Mouse (Mus musculus): Measurements from ENCODE around the gene Sec14l1. TPM values are rescaled to one million over a fixed set of nuclear protein-coding genes. Genes with fewer than 3 reads are reported as not detected.
A peak's percentile ranks its signal among the peaks of the same experiment; 100 is the strongest.

Sec14l1 gene
- polyA plus RNA-seq, 1 experiment, result 49.1 TPM

DNA sequence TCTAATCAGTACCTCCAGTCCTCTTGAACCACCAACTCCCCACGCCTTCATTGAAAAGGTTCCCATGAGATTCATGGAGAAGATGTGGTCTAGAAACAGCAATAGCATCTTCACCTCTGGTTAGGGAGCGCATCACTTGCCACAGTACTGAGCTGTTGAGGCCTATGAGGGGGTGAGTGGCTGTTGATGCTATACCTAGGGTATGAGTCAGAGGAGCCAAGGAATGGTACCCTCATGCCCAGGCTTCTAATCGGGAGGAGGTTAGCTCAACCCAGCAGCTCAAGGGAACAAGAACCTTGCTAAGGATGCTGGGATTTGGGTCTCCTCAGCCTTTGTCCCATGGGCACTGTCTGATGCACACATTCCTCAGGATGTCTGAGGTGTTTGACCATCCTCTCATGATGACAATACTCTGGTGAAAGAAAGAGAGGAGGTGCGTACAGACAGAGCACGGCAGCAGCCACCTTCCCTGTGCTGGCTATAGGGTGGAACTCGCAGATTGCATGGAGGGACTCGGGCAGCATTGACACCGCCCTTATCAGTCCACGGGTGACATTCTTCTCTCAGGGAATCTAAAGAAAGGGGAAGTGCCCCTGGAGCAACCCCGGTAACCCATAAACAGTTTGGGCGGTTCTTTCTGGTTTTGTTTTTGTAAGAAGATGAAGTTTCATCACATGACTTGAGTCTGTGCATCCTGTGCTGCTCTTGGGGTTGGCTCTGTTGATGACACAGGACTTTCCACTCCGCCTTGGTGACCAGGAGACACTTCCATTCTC lies 5.6 kb upstream of the Sec14l1 start:
- 67% methylated on average over 12 of the region's 12 CpGs for WGBS
- Histone ChIP-seq H3K27ac (ENCODE audit: insufficient read depth, low read depth, low read length) (peak overlapping the region; percentile 66), H3K36me3 (ENCODE audit: control insufficient read depth, insufficient read depth, low read length) (no peaks in the 10 kb centered on the region)

GRCm38 (mm10) chr11:117111967-117112648 lies 2.9 kb upstream of the Sec14l1 start:
- H3K4me1 ChIP-seq (ENCODE audit: control insufficient read depth, insufficient read depth, low read length), result peaks cover 11% of the 10 kb centered on the region
- DNase-seq, result no peak
- no peak overlapping the region for H3K4me3 ChIP-seq (ENCODE audit: insufficient read depth, low read depth, low read length)
- no peak overlapping the region for H3K27ac ChIP-seq (ENCODE audit: insufficient read depth, low read depth, low read length)
- no peaks in the 10 kb centered on the region for H3K27me3 ChIP-seq (replicated peaks; ENCODE audit: control insufficient read depth, insufficient read depth, low read length)
- WGBS, result 89% methylated on average over 11 of the region's 11 CpGs
- H3K36me3 ChIP-seq (ENCODE audit: control insufficient read depth, insufficient read depth, low read length), result no peaks in the 10 kb centered on the region
- TF ChIP-seq CTCF (conservative IDR thresholded peaks at IDR 0.05; ENCODE audit: insufficient read depth, insufficient read length, low read depth, low read length) (no peak), POLR2A (IDR thresholded peaks at IDR 0.05; ENCODE audit: low read depth, low read length) (no peak)

More for the DNA sequence above, 5.6 kb upstream of the Sec14l1 start:
- peaks cover 11% of the 10 kb centered on the region for H3K4me1 ChIP-seq (ENCODE audit: control insufficient read depth, insufficient read depth, low read length)
- no peaks in the 10 kb centered on the region for H3K27me3 ChIP-seq (replicated peaks; ENCODE audit: control insufficient read depth, insufficient read depth, low read length)
- TF ChIP-seq CTCF (conservative IDR thresholded peaks at IDR 0.05; ENCODE audit: insufficient read depth, insufficient read length, low read depth, low read length), result no peak
- no peak for TF ChIP-seq POLR2A (IDR thresholded peaks at IDR 0.05; ENCODE audit: low read depth, low read length)
- no peak overlapping the region for H3K4me3 ChIP-seq (ENCODE audit: insufficient read depth, low read depth, low read length)
- no peak for DNase-seq

DNA sequence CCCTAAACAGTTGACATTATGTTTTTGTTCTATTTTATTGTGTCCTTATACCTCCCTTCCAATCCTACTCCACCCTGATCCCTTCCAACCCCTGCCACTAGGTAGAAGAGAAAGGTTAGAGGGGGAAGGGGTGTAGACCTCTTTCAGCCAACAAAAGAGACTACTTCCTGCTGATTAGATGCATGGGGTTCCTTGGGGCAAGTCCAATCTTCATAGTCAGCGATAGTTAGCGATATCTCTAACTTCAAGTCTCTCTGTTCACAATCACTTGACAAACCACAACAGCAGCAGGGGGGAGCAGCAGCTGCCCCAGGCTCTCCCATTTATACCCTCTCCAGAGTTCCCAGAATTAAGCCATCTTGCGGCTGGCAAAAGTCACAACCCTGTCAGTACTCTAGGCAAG lies 2.3 kb upstream of the Sec14l1 start:
- 74% methylated on average over 3 of the region's 3 CpGs for WGBS
- Histone ChIP-seq H3K27ac (ENCODE audit: insufficient read depth, low read depth, low read length) (no peak overlapping the region), H3K4me1 (ENCODE audit: control insufficient read depth, insufficient read depth, low read length) (peaks cover 11% of the 10 kb centered on the region), H3K27me3 (replicated peaks; ENCODE audit: control insufficient read depth, insufficient read depth, low read length) (no peaks in the 10 kb centered on the region), H3K4me3 (ENCODE audit: insufficient read depth, low read depth, low read length) (no peak overlapping the region), H3K36me3 (ENCODE audit: control insufficient read depth, insufficient read depth, low read length) (no peaks in the 10 kb centered on the region)
- DNase-seq, result no peak
- no peak for TF ChIP-seq POLR2A (IDR thresholded peaks at IDR 0.05; ENCODE audit: low read depth, low read length)
- no peak for TF ChIP-seq CTCF (conservative IDR thresholded peaks at IDR 0.05; ENCODE audit: insufficient read depth, insufficient read length, low read depth, low read length)

- no peak for DNase-seq
- WGBS, result 91% methylated on average over 5 of the region's 5 CpGs
- no peaks in the 10 kb centered on the region for H3K27me3 ChIP-seq (replicated peaks; ENCODE audit: control insufficient read depth, insufficient read depth, low read length)
- no peaks in the 10 kb centered on the region for H3K36me3 ChIP-seq (ENCODE audit: control insufficient read depth, insufficient read depth, low read length)
- peaks cover 11% of the 10 kb centered on the region for H3K4me1 ChIP-seq (ENCODE audit: control insufficient read depth, insufficient read depth, low read length)
- no peak overlapping the region for H3K27ac ChIP-seq (ENCODE audit: insufficient read depth, low read depth, low read length)
- TF ChIP-seq CTCF (conservative IDR thresholded peaks at IDR 0.05; ENCODE audit: insufficient read depth, insufficient read length, low read depth, low read length) (peak; percentile 31), POLR2A (IDR thresholded peaks at IDR 0.05; ENCODE audit: low read depth, low read length) (no peak)
- H3K4me3 ChIP-seq (ENCODE audit: insufficient read depth, low read depth, low read length), result no peak overlapping the region
These were observed 1.6 kb upstream of the Sec14l1 start for GRCm38 (mm10) chr11:117113377-117113776.

GRCm38 (mm10) chr11:117114231-117114591 lies 757 bp upstream of the Sec14l1 start:
- TF ChIP-seq POLR2A (IDR thresholded peaks at IDR 0.05; ENCODE audit: low read depth, low read length) (no peak), CTCF (conservative IDR thresholded peaks at IDR 0.05; ENCODE audit: insufficient read depth, insufficient read length, low read depth, low read length) (no peak)
- H3K4me3 ChIP-seq (ENCODE audit: insufficient read depth, low read depth, low read length), result peak overlapping the region; percentile 74
- WGBS, result 17% methylated on average over 13 of the region's 13 CpGs
- DNase-seq, result no peak
- no peaks in the 10 kb centered on the region for H3K27me3 ChIP-seq (replicated peaks; ENCODE audit: control insufficient read depth, insufficient read depth, low read length)
- peak overlapping the region; percentile 98 for H3K27ac ChIP-seq (ENCODE audit: insufficient read depth, low read depth, low read length)
- peaks cover 11% of the 10 kb centered on the region for H3K4me1 ChIP-seq (ENCODE audit: control insufficient read depth, insufficient read depth, low read length)
- no peaks in the 10 kb centered on the region for H3K36me3 ChIP-seq (ENCODE audit: control insufficient read depth, insufficient read depth, low read length)

DNA sequence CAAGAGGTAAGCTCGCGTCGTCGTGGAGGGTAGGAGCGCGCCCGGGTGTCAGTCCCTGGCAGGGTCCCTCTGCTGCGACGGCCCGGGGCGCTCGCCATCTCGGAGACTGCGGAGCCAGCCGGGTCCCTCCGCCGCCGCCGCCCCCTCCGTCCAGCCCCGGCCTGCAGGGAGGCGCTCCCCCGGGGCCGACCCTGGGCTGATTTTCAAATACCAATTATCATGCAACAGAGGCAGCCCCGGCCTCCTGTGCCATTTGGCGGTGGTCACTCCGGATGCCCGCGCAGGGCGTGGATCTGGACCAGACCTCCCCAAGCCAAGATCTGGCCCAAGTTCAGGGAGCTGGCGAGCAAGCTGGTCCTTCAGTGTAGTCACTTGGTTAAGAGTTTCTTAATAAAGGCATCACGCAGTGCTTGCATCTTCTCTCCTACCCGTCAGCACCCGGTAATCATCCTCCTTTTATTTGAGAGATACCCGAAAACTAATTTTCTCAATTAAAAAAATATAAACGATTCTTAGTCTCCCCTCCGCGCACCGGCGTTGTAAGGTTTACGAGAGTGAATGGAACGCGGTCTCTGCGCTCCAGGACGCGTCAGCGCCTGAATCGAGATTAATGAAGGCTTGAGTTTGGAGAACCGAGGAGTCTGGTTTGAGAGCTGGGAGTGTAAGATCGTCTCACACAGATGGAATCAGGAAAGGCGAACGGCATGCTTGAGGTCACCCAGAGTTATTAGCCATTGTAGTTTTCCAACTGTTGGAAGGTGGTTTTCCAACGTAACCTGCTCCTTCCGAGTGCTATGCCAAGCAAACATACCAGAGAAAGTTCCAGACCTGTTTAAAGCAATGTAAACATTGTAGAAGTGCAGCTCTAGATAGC lies 615 bp downstream of the Sec14l1 start:
- H3K4me1 ChIP-seq (ENCODE audit: control insufficient read depth, insufficient read depth, low read length), result peaks cover 20% of the 10 kb centered on the region
- DNase-seq, result peak; percentile 69

More for the DNA sequence above, 615 bp downstream of the Sec14l1 start:
- WGBS, result 1% methylated on average over 54 of the region's 54 CpGs
- H3K27me3 ChIP-seq (replicated peaks; ENCODE audit: control insufficient read depth, insufficient read depth, low read length), result no peaks in the 10 kb centered on the region
- TF ChIP-seq POLR2A (IDR thresholded peaks at IDR 0.05; ENCODE audit: low read depth, low read length), result no peak
- no peak for TF ChIP-seq CTCF (conservative IDR thresholded peaks at IDR 0.05; ENCODE audit: insufficient read depth, insufficient read length, low read depth, low read length)
- no peaks in the 10 kb centered on the region for H3K36me3 ChIP-seq (ENCODE audit: control insufficient read depth, insufficient read depth, low read length)
- peak overlapping the region; percentile 90 for H3K4me3 ChIP-seq (ENCODE audit: insufficient read depth, low read depth, low read length)
- H3K27ac ChIP-seq (ENCODE audit: insufficient read depth, low read depth, low read length), result peak overlapping the region; percentile 86

Data from kidney, adult 2 months (tissue).